Mouse (Mus musculus) gastrocnemius, postnatal 36 days (tissue): Measurements from ENCODE around the gene Nodal. TPM values are rescaled to one million over a fixed set of nuclear protein-coding genes. Genes with fewer than 3 reads are reported as not detected.

Experiments
- DNase-seq, 2 experiments: peaks; one replicate each; pipeline ENCODE4 v3.0.0; 2022
- intact Hi-C: fragments of 180-260 bp; cut with DNase I; formaldehyde crosslinking; loops from one replicate; pipeline ENCODE4 v1.15.1; 2025
- total RNA-seq, 2 experiments: library from RNA; stranded (reverse); gene quantifications; 2 replicates each; pipeline ENCODE4 v1.2.3; 2021

The Nodal gene
- total RNA-seq, 2 experiments from 2014 or later: 0.12 TPM; not detected in 1

DNA sequence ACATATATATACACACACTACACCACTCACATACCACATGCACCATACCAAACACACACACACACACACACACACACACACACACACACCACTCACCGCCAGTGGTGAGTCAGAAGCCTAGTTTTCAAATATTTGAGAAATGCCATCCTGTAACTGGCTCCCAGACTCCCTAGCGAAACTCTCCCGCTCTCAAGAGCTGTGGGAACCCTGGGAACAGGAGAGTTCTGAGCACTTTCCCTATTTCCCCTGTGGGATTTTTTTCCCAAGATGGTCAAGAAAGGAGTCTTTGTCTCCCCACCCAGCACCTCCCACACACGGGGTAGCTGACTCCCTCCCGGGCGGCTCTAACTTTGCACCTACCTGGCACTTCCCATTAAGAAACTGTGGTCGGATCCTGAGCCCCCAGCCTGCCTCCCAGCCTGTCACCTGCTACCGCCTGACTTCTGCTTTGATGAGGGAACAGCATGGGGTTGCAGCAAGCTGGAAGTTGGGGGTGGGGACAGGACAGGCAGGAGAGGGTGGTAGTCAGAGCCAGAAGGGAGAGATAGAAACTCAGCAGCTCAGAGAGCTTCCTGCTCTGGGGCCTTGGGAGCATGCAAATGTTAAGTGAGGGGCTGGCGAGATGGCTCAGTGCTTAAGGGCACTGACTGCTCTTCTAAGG lies 23.2 kb upstream of the Nodal start:
- no peak for DNase-seq
- intact Hi-C loops: no loop called here

DNA sequence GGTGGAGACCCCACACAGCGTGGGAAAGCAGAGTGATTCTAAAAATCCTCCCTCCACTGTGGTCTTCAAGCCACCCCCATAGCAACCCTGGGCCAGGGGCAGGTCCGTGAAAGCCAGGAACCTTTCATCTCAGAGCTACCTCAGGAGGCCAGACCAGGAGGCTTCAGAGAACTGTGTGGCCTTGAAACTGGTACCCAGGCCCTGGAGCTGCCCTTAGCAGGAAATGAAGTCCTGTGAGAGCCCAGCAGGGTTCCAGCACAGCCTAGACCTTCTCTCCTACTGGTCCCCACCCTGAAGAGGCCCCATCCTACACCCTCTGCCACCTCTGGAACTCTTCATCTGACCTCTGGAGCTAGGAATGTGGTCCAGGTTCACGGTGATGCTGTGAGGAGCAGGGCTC lies 19.6 kb upstream of the Nodal start:
- intact Hi-C loops: no loop called here
- no peak for DNase-seq

DNA sequence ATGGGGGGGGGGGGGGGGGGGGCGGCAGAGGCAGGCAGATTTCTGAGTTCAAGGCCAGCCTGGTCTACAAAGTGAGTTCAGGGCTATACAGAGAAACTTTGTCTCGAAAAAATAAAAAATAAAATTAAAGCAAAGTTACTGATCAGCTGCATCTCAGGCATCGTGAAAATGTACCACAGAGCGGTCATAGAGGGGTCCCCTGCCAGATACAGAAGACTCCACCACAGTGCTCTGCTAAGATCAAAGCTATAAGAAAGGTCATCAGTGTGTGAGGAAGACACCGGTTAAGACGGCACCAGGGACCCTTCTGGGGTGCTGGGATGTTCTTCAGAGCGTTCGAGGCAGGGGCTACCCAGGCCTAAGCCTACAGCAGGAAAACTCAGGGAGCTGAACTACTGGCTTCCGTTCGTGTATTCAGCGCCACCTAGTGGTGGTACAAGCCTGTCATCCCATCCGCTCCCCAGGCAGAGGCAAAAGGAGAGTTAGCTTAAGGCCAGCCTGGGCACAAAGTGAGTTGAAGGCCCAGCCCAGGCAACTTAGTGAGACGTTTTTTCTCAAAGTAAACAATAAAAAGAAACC lies 18.5 kb upstream of the Nodal start:
- intact Hi-C loops: loop anchor here (1.0 kb wide), 1 partner anchor 56 kb away; no protein-coding TSS in a partner anchor
- peak; percentile 55 to 71 for DNase-seq

DNA sequence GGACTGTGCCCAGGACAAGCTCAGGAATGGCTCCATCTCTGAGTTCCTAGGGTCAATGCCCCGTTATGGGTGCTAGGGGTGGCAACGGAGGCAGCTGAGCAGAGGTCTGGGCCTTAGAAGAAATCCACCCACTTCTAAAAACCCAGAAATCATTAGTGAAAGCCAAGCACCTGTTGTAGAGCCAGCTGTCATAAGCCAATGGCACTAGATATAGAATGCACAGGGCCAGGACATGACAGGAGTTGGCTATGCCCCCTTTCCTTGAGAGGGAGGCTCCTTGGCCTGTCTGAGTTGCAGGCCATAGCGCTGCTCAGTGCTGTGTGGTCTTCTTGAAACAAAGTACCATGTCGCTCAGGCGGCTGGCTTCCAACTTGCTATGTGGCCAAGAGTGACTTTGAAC lies 17.4 kb upstream of the Nodal start:
- no peak for DNase-seq
- intact Hi-C loops: loop anchor here (2.0 to 5.0 kb wide), 2 partner anchors 38 to 203 kb away; no protein-coding TSS in a partner anchor

DNA sequence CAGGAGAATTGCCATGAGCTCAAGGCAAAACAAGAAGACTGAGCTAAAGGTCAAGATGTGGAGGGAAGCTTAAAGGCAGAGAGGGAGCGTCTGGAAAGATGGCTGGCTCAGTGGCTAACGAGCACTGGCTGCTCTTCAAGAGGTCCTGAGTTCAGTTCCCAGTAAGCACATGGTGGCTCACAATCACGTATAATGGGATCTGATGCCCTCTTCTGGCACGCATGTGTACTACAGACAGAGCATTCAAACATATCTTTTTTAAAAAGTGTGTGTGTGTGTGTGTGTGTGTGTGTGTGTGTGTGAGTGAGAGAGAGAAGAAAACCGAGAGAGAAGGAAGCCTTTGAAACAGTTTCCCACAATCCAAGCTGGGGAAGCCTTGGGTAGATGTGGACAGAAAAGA lies 15.3 kb upstream of the Nodal start:
- intact Hi-C loops: loop anchor here (5.0 kb wide), 1 partner anchor 205 kb away; no protein-coding TSS in a partner anchor
- no peak for DNase-seq

- DNase-seq: no peak
- intact Hi-C loops: loop anchor here (5.0 kb wide), 1 partner anchor 206 kb away; no protein-coding TSS in a partner anchor
Observed at GRCm38 (mm10) chr10:61402911-61403310, 14.9 kb upstream of the Nodal start.

DNA sequence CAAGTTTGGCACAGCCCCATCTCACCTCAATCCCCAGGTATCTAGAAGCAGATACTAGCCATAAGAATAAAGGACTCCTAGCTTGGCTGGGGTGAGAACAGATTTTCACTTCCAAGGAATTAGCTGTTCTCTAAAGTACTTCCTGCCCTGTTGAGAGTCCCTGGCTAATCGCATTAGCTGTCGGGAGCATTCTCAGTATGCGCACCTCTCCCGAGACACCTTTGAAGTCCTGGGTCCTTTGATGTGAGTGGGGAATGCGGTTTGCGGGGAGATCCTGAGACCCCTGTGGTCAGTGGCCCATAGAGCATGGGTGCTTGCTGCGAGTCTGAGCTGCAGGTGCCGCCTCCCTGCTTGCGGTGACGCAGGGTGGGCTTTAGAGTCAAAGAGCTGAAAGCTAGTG lies 11.8 kb upstream of the Nodal start:
- DNase-seq: no peak
- intact Hi-C loops: no loop called here

DNA sequence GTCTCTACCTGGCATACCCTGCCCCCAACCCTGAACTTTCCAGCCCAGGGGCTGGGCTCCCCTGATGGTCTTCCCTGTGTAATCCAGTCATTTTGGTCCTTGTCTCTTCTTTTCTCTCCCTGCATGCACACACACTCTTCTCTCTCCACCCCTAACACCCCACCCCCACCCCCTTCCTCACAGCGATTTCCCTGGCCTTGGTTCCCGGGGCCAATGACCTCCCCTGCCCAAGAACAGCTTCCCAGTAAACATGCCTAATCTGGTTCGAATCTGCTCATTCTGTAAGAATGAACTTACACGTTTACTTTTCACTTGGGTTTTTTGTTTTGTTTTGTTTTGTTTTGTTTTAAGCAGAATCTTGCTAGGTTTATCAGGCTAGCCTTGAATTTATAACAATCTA lies 8.0 kb upstream of the Nodal start:
- intact Hi-C loops: no loop called here
- no peak for DNase-seq

DNA sequence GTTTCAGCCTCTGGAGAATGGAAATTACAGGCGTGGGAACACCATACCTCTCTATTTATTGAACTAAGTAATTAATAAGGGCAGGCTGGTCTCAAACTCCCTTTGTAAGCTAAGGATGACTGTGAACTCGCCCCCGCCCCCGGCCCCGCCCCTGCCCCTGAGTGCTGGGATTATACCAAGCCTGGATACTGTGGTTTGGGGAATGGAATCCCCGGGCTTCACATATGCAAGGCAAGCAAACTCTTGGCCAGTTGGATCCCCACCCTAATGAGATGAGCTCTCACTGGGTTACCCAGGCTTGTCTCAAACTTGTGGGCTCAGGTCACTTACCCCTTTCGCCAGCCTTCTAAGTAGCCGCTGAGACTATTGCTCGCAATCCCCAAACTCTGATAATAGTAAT lies 7.6 kb upstream of the Nodal start:
- DNase-seq: no peak
- intact Hi-C loops: no loop called here

DNA sequence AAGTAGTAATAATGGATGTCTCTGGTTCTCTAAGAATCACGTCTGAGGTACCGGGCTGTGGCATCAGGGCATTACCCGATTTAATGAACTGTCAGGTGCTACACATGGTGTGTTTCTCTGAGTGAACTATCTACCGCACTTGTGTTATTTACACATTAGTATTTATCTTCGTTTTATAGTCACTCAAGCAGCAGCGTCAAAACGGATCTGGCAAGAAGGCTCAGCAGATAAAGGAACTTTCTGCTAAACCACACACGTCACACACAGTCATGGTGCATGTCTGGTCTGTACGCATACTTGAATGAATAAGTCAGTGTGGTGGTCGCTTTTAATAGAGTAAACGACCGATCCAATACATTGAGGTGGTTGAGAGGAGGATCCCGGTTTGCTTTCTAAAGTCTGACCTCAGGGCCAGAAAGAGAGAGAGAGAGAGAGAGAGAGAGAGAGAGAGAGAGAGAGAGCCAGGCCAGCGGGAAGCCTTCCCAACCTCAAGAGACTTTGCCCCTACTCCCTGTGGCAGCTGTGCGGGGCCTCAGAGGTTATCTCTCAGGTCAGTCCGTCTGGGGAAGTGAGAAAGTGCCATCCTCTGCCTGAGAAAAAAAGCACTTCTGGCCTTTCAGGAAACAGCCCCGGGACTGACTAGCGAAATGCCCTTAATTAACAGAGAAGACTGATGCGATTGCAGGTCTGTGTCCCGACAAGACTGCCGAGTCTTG lies 4.7 kb upstream of the Nodal start:
- no peak for DNase-seq
- intact Hi-C loops: no loop called here

GRCm38 (mm10) chr10:61415240-61415639 lies 2.5 kb upstream of the Nodal start:
- DNase-seq: no peak
- intact Hi-C loops: no loop called here

DNA sequence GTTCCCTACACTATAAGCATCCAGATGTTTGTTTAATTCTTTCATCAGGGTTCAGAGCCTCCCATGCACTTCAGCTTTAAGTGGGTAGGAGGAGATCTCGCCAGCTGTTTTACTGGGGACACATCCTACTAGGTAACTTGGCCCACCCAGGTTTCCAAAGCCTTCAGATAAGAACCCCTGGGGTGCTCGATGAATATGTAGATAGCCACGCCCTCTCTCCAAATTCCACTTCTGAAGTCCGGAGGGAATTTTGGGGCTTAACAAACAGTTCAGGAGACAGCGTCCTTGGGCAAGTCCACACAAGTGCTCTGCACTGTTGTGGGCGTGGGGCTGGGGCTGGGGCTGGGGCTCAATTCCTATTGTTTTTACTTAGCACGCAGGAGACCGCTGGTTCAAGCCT lies 1.9 kb upstream of the Nodal start:
- intact Hi-C loops: no loop called here
- DNase-seq: no peak

DNA sequence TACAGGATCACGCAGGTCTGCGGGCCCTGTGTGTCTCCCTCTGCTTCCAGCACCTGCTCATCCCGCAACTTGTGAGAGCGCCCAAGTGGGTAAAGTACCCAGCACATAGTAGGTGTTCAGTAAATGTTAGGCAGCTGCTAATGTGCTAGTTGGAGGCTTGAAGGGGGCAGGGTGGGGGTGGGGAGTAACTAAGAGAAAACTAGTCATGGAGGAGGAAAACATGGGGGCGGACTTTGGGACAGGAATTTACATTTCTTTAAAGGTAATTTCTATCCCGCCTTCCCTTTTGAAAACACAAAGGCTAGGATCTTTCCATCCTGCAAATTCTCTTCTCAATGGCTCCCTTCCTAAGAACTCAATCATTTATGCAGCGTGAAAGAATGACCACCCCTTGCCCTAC lies 1.2 kb upstream of the Nodal start:
- DNase-seq: no peak
- intact Hi-C loops: no loop called here

- intact Hi-C loops: no loop called here
- no peak for DNase-seq
Observed at GRCm38 (mm10) chr10:61417046-61417445, 726 bp upstream of the Nodal start.

DNA sequence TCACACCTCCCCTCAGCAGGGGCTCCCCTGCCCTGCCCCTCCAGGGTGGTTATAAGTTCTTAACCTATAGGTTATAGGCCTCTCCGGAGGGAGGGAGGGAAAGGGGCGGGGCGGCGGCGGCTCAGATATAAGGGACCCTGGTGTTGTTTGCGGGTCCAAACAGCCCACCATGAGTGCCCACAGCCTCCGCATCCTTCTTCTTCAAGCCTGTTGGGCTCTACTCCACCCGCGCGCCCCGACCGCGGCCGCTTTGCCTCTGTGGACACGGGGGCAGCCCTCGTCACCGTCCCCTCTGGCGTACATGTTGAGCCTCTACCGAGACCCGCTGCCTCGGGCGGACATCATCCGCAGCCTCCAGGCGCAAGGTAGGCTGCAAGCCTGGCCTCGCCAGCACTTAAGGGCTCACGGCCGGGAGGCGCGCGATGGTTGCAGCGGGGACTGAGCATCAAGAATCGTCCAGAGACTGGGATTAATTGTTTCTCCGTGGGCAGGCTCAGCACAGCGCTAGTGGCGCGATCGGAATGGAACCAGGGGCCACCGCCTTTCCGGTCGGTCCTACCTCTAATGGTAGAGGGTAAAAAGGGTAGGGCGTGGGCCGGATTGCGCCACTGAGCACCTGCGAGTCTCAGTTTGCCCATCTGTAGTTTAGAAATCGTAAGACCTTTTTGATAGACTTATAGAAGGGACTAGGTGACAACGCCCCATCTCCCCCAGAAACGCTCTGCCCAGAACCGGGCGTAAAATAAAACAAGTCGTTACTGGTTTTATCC lies 544 bp downstream of the Nodal start:
- intact Hi-C loops: no loop called here
- DNase-seq: no peak

DNA sequence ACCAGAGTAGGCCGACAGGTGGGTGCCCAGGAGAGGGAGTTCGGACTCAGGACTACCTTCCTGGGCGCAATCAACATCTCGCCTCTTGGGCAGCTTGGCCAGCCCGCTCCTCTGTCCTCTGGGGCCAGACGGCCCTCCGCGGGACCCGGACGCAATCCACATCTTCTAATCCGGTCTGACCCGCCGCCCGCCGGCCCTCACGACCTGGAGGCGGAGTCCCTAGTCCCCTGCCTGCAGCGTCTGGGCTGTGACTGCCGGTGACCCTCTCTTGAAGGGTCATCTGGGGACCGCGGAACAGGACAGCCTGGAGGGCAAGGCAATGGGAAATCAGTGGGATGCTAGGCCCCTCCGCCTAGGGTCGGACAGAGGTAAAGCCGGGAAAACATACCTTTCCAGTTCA lies 1.4 kb downstream of the Nodal start:
- intact Hi-C loops: no loop called here
- no peak for DNase-seq

DNA sequence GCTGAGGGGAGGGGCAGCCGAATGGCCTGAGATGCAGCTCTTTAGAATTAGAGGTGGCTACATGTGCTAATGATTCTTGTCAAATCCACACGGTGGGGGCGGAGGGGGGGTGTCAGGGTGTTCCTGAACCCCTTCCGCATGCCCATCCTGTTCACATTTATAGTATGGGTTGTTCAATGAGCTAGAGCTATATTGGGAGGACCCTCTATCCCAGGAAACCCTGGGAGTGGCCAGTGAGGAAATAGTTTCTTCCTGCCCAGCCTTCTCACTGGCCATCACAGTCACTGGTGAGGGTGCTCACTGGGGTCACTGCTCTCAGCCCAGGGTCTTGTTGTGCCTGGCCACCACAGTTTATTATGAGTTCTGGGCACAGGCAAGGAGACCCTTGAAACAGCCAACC lies 2.2 kb downstream of the Nodal start:
- no peak for DNase-seq
- intact Hi-C loops: no loop called here

DNA sequence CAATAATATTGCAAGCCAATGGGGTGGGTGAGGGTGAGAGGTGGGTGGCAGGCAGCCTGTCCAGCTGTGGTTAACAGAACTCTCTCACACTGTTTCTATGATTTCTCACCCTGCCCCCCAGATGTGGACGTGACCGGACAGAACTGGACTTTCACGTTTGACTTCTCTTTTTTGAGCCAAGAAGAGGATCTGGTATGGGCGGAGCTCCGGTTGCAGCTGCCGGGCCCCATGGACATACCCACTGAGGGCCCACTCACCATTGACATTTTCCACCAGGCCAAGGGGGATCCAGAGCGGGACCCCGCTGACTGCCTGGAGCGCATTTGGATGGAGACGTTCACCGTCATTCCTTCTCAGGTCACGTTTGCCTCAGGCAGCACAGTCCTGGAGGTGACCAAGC lies 5.1 kb downstream of the Nodal start:
- DNase-seq: no peak
- intact Hi-C loops: no loop called here

DNA sequence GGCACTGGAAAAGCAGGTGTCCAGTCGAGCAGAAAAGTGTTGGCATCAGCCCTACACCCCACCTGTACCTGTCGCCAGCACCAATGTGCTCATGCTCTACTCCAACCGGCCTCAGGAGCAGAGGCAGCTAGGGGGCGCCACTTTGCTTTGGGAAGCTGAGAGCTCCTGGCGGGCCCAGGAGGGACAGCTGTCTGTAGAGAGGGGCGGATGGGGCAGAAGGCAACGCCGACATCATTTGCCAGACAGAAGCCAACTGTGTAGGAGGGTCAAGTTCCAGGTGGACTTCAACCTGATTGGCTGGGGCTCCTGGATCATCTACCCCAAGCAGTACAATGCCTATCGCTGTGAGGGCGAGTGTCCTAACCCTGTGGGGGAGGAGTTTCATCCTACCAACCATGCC lies 5.5 kb downstream of the Nodal start:
- intact Hi-C loops: no loop called here
- DNase-seq: peak in 1 of 2 experiments; percentile 38

DNA sequence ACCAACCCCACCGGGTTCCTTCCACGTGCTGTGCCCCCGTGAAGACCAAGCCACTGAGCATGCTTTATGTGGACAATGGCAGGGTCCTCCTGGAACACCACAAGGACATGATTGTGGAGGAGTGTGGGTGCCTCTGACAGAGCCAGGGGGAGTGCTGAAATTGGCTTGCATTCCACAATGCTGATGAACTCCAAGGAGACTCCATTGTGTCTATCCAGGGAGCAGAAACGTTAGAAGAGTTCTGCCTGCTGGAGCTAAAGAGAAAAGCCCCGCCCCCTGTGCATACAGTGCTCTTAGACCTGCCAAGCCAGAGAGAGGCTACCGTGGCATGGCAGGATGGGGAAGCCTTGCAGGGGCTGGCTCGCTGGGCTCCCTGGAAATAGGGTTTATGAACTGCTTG lies 6.7 kb downstream of the Nodal start:
- intact Hi-C loops: no loop called here
- DNase-seq: no peak

DNA sequence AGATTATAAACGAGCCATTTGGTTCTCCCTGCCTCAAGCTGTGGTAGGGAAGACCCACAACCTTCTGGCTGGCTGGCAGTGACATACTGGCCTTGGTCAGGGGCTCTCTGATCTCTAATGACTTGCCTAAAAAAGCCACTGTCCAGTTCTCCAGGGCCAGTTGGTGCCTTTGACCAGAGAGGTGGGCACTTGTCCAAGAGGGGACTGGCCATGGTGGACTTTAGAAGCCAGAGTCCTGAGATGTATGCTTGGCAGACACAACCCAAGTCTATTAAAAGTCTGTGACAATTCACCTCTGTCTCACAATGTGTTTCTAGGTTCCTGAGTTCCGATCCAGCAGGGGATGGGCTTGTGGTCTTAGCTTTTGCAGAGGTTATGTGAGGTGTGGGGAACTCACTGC lies 7.3 kb downstream of the Nodal start:
- intact Hi-C loops: no loop called here
- DNase-seq: no peak
